Mouse (Mus musculus): ENCODE data around the gene Ascl1. TPM values are rescaled to one million over a fixed set of nuclear protein-coding genes. Genes with fewer than 3 reads are reported as not detected.

Gene Ascl1
- total and polyA plus RNA-seq, 2 experiments from 2014 or later, result 2.5 to 16.3 TPM

- Histone ChIP-seq H3K9ac (replicated peaks; ENCODE audit: low read length, poor library complexity, severe bottlenecking) (no peak overlapping the region), H3K9me3 (ENCODE audit: low read length) (no peaks in the 10 kb centered on the region; the same call in 1 of the 2 replicates), H3K36me3 (ENCODE audit: insufficient read depth, low read length) (no peaks in the 10 kb centered on the region), H3K4me2 (ENCODE audit: low read depth, low read length, poor library complexity, severe bottlenecking) (no peak overlapping the region), H3K27ac (ENCODE audit: low read depth, low read length) (no peak overlapping the region), H3K4me1 (ENCODE audit: insufficient read depth, low read length) (no peaks in the 10 kb centered on the region), H3K4me3 (ENCODE audit: low read depth, low read length) (no peak overlapping the region), H3K27me3 (ENCODE audit: insufficient read depth, low read length) (no peaks in the 10 kb centered on the region)
- no peak for ATAC-seq (ENCODE audit: low FRiP score)
- DNase-seq (ENCODE audit: low spot score), result no peak
- TF ChIP-seq CTCF (IDR thresholded peaks at IDR 0.05), result no peak
- 24% methylated on average over 5 of the region's 5 CpGs for WGBS
These were observed 15.6 kb downstream of the Ascl1 start for GRCm38 (mm10) chr10:87477895-87478294.

GRCm38 (mm10) chr10:87474971-87475370, 18.5 kb downstream of the Ascl1 start:
- H3K4me3 ChIP-seq (ENCODE audit: low read depth, low read length), result no peak overlapping the region
- DNase-seq (ENCODE audit: low spot score) (no peak), ATAC-seq (ENCODE audit: low FRiP score) (no peak)
- no peak overlapping the region for H3K9ac ChIP-seq (replicated peaks; ENCODE audit: low read length, poor library complexity, severe bottlenecking)
- H3K4me2 ChIP-seq (ENCODE audit: low read depth, low read length, poor library complexity, severe bottlenecking), result no peak overlapping the region
- no peak for TF ChIP-seq CTCF (IDR thresholded peaks at IDR 0.05)
- H3K4me1 ChIP-seq (ENCODE audit: insufficient read depth, low read length), result no peaks in the 10 kb centered on the region
- no peak overlapping the region for H3K27ac ChIP-seq (ENCODE audit: low read depth, low read length)
- no peaks in the 10 kb centered on the region; the same call in 1 of the 2 replicates for H3K9me3 ChIP-seq (ENCODE audit: low read length)
- H3K36me3 ChIP-seq (ENCODE audit: insufficient read depth, low read length), result no peaks in the 10 kb centered on the region
- WGBS, result 38% methylated on average over 2 of the region's 2 CpGs
- H3K27me3 ChIP-seq (ENCODE audit: insufficient read depth, low read length), result no peaks in the 10 kb centered on the region

- H3K9me3 ChIP-seq (ENCODE audit: low read length), result no peaks in the 10 kb centered on the region
- WGBS, result 24% methylated on average over 10 of the region's 10 CpGs
- no peak for ATAC-seq (ENCODE audit: low FRiP score)
These were observed 19.9 kb downstream of the Ascl1 start for GRCm38 (mm10) chr10:87473475-87474131.

GRCm38 (mm10) chr10:87450777-87451176, 42.7 kb downstream of the Ascl1 start:
- ATAC-seq (ENCODE audit: low FRiP score), result no peak
- Histone ChIP-seq H3K9ac (replicated peaks; ENCODE audit: low read length, poor library complexity, severe bottlenecking) (no peak overlapping the region), H3K27ac (ENCODE audit: low read depth, low read length) (no peak overlapping the region), H3K4me2 (ENCODE audit: low read depth, low read length, poor library complexity, severe bottlenecking) (no peak overlapping the region), H3K9me3 (ENCODE audit: low read length) (no peaks in the 10 kb centered on the region), H3K27me3 (ENCODE audit: insufficient read depth, low read length) (no peaks in the 10 kb centered on the region), H3K4me1 (ENCODE audit: insufficient read depth, low read length) (peaks cover 2% of the 10 kb centered on the region; the same call in 1 of the 2 replicates), H3K36me3 (ENCODE audit: insufficient read depth, low read length) (no peaks in the 10 kb centered on the region), H3K4me3 (ENCODE audit: low read depth, low read length) (no peak overlapping the region)
- DNase-seq (ENCODE audit: low spot score), result no peak
- 96% methylated on average over 3 of the region's 3 CpGs for WGBS
- TF ChIP-seq CTCF (IDR thresholded peaks at IDR 0.05), result no peak

More at GRCm38 (mm10) chr10:87473475-87474131, 19.9 kb downstream of the Ascl1 start:
- no peaks in the 10 kb centered on the region for H3K36me3 ChIP-seq (ENCODE audit: insufficient read depth, low read length)
- no peaks in the 10 kb centered on the region for H3K4me1 ChIP-seq (ENCODE audit: insufficient read depth, low read length)
- no peak for DNase-seq (ENCODE audit: low spot score)
- no peak overlapping the region for H3K4me2 ChIP-seq (ENCODE audit: low read depth, low read length, poor library complexity, severe bottlenecking)
- TF ChIP-seq CTCF (IDR thresholded peaks at IDR 0.05), result no peak
- no peak overlapping the region for H3K27ac ChIP-seq (ENCODE audit: low read depth, low read length)
- no peak overlapping the region for H3K9ac ChIP-seq (replicated peaks; ENCODE audit: low read length, poor library complexity, severe bottlenecking)
- H3K4me3 ChIP-seq (ENCODE audit: low read depth, low read length), result no peak overlapping the region
- no peaks in the 10 kb centered on the region for H3K27me3 ChIP-seq (ENCODE audit: insufficient read depth, low read length)

- no peak overlapping the region for H3K4me3 ChIP-seq (ENCODE audit: low read depth, low read length)
- H3K9ac ChIP-seq (replicated peaks; ENCODE audit: low read length, poor library complexity, severe bottlenecking), result no peak overlapping the region
- DNase-seq (ENCODE audit: low spot score) (no peak), ATAC-seq (ENCODE audit: low FRiP score) (no peak)
- H3K4me1 ChIP-seq (ENCODE audit: insufficient read depth, low read length), result peaks cover 2% of the 10 kb centered on the region; the same call in 1 of the 2 replicates
- no peaks in the 10 kb centered on the region for H3K27me3 ChIP-seq (ENCODE audit: insufficient read depth, low read length)
- TF ChIP-seq CTCF (IDR thresholded peaks at IDR 0.05), result no peak
- H3K4me2 ChIP-seq (ENCODE audit: low read depth, low read length, poor library complexity, severe bottlenecking), result no peak overlapping the region
- no peaks in the 10 kb centered on the region for H3K36me3 ChIP-seq (ENCODE audit: insufficient read depth, low read length)
- 56% methylated on average over 6 of the region's 6 CpGs for WGBS
- H3K27ac ChIP-seq (ENCODE audit: low read depth, low read length), result no peak overlapping the region
- H3K9me3 ChIP-seq (ENCODE audit: low read length), result no peaks in the 10 kb centered on the region
These were observed 44.1 kb downstream of the Ascl1 start for GRCm38 (mm10) chr10:87449368-87449767.

- H3K4me2 ChIP-seq (ENCODE audit: low read depth, low read length, poor library complexity, severe bottlenecking), result peak overlapping the region; percentile 42; the same call in 1 of the 2 replicates
- H3K9ac ChIP-seq (replicated peaks; ENCODE audit: low read length, poor library complexity, severe bottlenecking), result no peak overlapping the region
- 33% methylated on average over 5 of the region's 5 CpGs for WGBS
- no peaks in the 10 kb centered on the region for H3K9me3 ChIP-seq (ENCODE audit: low read length)
- DNase-seq (ENCODE audit: low spot score) (no peak), ATAC-seq (ENCODE audit: low FRiP score) (no peak)
- no peaks in the 10 kb centered on the region for H3K27me3 ChIP-seq (ENCODE audit: insufficient read depth, low read length)
- no peaks in the 10 kb centered on the region for H3K36me3 ChIP-seq (ENCODE audit: insufficient read depth, low read length)
- H3K4me3 ChIP-seq (ENCODE audit: low read depth, low read length), result no peak overlapping the region
- H3K4me1 ChIP-seq (ENCODE audit: insufficient read depth, low read length), result peaks cover 2% of the 10 kb centered on the region; the same call in 1 of the 2 replicates
- no peak for TF ChIP-seq CTCF (IDR thresholded peaks at IDR 0.05)
- H3K27ac ChIP-seq (ENCODE audit: low read depth, low read length), result no peak overlapping the region
These were observed 45.2 kb downstream of the Ascl1 start for GRCm38 (mm10) chr10:87448257-87448656.

Measured in midbrain, postnatal 0 days (tissue).